Mouse (Mus musculus) splenic B cell, adult 2 months (primary cell): ENCODE measurements around the gene Stat5a.

Experiments
- DNase-seq: peaks from one replicate; pipeline ENCODE4 v3.0.0-alpha.2; 2011; ENCODE audit warnings: low read depth, low spot score
- H3K27me3 ChIP-seq: 2 replicates; pipeline ENCODE4 v1.6.1; 2012; ENCODE audit warnings: mild to moderate bottlenecking, low read length, moderate library complexity, mixed read lengths; ENCODE audit not compliant: control insufficient read depth, poor library complexity, insufficient read depth, severe bottlenecking
- H3K36me3 ChIP-seq: 2 replicates; pipeline ENCODE4 v1.6.1; 2012; ENCODE audit warnings: mild to moderate bottlenecking, low read length, moderate library complexity, mixed read lengths; ENCODE audit not compliant: control insufficient read depth, poor library complexity, insufficient read depth, severe bottlenecking

The Stat5a gene

DNA sequence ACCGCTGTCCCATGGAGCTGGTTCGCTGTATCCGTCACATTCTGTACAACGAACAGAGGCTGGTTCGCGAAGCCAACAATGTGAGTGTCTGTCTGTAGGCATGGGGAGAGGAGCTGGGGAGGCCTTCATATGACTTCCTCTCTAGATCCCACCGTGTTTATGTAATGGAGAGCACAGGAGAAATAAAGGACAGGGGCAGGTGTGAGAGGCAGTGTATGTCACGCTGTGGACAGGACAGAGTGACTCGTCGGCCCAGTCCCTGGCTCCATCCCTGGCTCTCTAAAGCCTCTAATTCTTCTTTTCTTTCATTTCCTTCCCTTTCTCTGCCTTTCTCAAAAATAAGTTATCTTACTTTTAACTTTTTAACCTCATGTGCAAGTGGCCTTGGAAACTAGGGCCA lies 4.0 kb downstream of the Stat5a start:
- no peaks in the 10 kb centered on the region for H3K27me3 ChIP-seq
- H3K36me3 ChIP-seq, result peaks cover 3% of the 10 kb centered on the region; the same call in 1 of the 2 replicates
- no peak for DNase-seq

DNA sequence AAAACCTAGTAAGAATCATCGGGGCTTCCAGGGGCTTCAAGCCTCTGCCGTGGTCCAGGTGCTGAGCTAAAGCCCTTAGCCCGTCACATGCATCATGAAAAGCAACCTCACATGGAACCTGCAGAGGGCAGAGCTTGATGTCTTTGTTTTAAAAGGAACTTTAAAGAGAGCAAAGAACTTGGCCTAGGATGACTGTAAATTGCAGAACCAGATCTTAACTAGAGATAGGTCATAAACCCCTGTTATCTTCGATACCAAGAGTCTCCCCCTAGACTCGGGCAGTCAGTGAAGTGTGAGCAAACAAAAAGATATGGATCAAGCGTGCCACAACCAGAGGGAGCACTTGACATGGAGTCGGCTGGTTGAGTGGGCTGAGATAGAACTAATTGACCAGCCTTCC lies 6.5 kb downstream of the Stat5a start:
- peaks cover 8% of the 10 kb centered on the region; the same call in 1 of the 2 replicates for H3K36me3 ChIP-seq
- DNase-seq, result no peak
- H3K27me3 ChIP-seq, result no peaks in the 10 kb centered on the region

DNA sequence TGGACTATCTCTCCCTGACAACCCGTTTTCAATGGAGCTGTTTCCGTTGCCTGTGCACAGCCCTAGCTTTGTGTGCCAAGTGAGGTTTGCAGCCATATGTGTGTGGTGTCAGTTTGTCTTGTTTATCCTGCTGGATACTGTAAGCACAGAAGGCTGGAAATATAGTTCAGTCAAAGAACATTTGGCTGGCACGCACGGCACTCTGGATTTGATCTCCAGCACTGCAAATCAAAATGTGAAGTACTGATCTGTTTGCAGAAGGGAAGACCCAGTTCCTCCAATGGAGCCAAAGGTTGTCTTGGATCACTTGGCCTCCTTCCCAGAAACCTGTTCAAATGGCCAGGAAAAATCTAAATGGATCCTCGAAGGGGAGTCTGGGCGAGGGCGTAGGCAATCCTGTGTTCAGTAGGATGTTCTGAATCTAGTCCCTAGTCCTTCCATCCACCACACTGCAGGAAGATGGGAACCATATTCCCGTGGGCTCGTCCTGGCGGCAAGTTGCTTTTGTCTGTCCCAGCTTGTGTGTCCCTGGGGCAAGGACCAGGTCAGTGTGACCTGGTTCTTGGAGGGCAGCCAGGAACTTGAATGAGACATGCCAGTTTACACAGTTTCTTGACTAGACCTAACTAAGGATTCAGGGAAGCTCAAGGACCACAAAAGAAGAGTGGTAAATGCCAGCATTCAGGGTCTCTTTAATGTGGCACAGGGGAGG lies 11.3 kb downstream of the Stat5a start:
- Histone ChIP-seq H3K36me3 (peaks cover 11% of the 10 kb centered on the region; the same call in 1 of the 2 replicates), H3K27me3 (no peaks in the 10 kb centered on the region)
- DNase-seq, result no peak

DNA sequence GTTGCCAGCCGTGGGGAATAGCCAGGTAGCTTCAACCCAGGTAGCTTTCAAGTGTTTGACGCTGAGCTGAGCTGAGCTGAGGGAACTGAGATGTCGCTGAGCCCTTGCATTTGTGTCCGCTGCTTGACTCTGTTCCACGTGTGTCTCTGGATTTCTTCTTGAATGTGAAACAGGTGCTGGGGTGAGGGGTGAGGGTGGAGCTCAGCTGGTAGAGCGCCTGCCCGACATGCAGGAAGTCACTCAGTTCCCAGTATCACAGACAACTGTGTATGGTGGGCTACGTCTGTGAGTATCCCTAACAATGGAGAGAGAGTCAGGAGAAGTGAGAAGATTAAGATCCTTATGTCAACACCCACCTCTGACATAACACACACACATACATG lies 11.8 kb downstream of the Stat5a start:
- DNase-seq, result no peak
- Histone ChIP-seq H3K27me3 (no peaks in the 10 kb centered on the region), H3K36me3 (peaks cover 11% of the 10 kb centered on the region; the same call in 1 of the 2 replicates)

DNA sequence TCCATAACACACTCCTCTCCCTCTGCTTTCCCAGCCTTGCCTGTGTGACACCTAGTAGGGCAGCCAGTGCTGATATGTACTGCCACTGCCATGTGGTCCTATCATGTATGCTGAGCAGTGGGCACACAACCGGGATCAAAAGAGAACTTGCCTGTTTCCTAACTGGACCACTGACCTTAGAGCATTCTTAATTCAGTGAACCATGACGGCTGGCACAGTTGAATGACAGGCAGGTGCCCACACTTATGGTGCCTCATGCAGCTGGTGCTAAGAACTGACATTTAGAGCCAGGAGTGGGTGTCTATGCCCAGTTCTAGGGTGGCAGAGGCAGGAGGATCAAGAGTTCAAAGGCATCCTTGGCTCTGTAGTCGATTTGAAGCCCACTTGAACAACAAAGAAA lies 16.6 kb downstream of the Stat5a start:
- DNase-seq, result no peak
- H3K27me3 ChIP-seq, result no peaks in the 10 kb centered on the region
- H3K36me3 ChIP-seq, result peaks cover 19% of the 10 kb centered on the region; the same call in 1 of the 2 replicates

DNA sequence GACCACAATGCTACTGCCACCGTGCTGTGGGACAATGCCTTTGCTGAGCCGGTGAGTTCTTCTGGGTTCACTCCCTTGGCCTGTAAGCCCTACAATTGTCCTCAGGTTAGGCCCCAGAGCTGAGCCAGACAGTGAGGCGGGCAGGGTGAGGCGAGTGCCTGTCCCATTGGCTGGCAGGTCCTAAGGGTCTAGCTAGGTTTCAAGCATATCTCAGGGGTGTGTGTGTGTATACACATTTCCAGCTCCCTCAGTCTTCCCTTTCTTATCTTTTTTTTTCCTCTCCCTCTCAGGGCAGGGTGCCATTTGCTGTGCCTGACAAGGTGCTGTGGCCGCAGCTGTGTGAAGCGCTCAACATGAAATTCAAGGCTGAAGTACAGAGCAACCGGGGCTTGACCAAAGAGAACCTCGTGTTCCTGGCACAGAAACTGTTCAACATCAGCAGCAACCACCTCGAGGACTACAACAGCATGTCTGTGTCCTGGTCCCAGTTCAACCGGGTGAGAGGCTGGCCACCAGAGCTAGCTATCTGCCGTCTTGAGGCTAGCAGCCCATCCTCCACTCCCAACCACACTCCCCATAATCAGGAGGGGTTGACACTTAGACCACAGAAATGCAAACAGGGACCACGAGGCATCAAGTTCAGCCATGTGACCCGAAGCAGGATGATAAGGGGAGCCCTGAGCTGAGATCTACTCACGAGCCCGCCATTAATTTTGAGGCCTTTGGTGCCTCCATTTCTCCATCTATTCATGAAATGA lies 20.3 kb downstream of the Stat5a start:
- H3K27me3 ChIP-seq, result no peaks in the 10 kb centered on the region
- no peak for DNase-seq
- H3K36me3 ChIP-seq, result peaks cover 16% of the 10 kb centered on the region; the same call in 1 of the 2 replicates

DNA sequence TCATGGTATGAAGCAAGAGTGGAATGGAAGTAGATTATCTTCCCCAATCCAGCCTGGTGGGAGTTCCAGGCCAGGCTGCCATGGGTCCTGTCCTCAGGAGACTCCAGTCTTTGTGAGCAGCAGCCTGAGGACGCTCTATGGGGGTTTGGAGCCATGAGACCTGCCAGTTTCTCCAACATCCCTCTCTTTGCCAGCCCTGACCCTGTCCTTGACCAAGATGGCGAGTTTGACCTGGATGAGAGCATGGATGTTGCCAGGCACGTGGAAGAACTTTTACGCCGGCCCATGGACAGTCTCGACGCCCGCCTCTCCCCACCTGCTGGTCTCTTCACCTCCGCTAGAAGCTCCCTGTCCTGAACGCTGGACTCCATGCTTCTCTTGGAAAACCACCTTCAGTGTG lies 24.5 kb downstream of the Stat5a start:
- peaks cover 14% of the 10 kb centered on the region; the same call in 1 of the 2 replicates for H3K36me3 ChIP-seq
- no peak for DNase-seq
- no peaks in the 10 kb centered on the region; the same call in 1 of the 2 replicates for H3K27me3 ChIP-seq

DNA sequence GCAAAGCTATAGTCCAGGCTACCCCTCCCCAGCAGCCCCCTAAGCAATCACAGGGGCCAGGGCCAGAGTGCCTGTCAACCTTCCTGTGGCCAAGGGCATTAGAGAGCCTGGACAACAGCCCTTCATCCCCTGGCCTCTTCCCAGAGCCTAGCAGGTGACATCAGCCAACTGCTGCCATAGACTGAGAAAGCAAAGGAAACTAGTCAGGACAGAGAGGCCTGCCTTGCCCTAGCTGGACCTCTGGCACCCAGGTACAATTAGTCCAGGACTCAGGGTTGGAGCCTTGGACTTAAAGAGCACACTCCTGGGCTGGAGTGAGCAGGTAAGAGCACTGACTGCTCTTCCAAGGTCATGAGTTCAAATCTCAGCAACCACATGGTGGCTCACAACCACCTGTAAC lies 26.3 kb downstream of the Stat5a start:
- no peak for DNase-seq
- no peaks in the 10 kb centered on the region; the same call in 1 of the 2 replicates for H3K27me3 ChIP-seq
- H3K36me3 ChIP-seq, result peaks cover 16% of the 10 kb centered on the region; the same call in 1 of the 2 replicates

DNA sequence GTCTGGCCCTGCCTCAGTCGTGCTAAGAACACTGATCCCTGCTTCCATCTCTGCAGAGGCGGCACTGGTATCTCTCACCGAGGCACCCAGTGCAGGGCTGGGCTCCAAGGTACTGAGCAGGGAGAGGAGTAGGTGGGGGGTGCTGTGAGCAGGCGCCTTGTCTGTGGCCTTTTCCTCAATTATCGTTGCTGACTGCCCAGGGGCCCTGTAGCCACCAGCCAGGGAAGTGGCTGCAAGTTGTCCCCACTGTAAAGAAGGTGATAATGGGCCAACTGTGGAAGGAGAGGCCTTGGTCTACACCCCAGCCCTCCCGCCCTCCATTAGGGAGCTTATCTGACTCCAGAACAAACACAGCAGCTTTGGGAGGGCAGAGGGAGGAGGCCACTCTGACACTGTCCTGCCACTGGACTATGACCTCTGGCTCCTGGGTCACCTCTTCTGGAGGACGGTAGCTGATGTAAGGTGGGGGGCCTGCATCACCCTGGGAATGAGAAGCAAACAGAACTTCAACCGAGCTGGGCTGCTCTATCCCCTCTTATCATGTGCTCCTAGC lies 27.1 kb downstream of the Stat5a start:
- no peak for DNase-seq
- H3K27me3 ChIP-seq, result no peaks in the 10 kb centered on the region; the same call in 1 of the 2 replicates
- peaks cover 19% of the 10 kb centered on the region; the same call in 1 of the 2 replicates for H3K36me3 ChIP-seq

DNA sequence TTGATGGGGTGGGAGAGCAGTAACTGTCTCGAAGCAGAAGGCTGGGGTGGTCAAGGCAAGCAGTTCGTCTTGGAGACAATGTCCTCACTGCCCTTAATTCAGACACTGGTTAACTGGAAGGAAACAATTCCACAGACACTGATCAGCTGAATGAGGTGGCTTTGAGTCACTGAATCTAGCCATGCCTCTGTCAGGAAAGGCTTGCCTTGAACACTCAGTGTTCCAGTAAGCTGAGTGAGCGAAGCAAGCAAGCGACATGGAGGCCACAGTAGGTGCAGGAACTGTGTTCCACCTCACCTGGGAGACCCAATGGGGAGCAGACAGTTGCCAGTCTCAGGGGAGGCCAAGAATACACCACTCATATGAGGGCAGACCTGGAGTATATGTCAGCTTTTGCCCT lies 28.1 kb downstream of the Stat5a start:
- Histone ChIP-seq H3K36me3 (peaks cover 19% of the 10 kb centered on the region; the same call in 1 of the 2 replicates), H3K27me3 (no peaks in the 10 kb centered on the region; the same call in 1 of the 2 replicates)
- DNase-seq, result no peak

DNA sequence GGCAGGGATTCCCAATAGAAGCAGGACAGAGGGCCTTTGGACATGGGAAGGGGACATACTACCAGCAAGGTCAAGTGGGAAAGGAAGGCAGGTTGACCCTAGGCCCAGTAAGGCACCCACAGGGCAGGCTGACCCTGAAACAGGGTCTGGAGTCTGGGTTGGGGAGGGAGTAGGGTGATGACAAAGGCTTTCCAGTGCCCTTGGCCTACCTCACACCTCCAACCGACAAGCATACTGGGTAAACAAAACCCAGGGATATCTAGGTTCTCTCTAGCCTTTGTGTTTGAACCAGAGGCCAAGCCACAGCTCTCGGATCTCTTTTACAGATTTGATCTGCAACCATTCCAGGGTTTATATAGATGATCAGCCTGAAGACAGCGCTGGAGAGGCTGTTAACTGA lies 28.6 kb downstream of the Stat5a start:
- H3K27me3 ChIP-seq, result no peaks in the 10 kb centered on the region; the same call in 1 of the 2 replicates
- H3K36me3 ChIP-seq, result peaks cover 20% of the 10 kb centered on the region; the same call in 1 of the 2 replicates
- DNase-seq, result no peak

DNA sequence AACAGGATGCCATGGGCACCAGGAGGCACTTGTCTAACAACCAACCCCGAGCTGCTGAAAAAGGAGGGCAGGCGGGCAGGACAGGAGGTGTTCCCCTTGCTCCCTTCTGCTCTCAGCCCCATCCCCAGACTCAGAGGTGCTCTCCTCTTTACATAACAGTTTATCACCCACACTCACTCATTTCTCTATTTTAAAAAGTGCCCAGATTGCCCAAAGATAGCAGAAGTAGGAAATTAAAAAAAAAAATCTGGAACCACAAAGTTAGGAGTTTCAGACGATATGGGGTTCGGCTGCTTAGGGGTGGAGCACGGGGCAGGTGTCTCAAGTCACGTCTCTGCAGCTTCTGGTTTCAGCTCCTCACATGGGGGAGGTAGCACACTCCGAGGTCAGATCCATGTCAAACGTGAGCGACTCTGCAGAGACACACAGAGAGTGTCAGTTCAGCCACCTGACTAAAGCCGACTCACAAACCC lies 29.2 kb downstream of the Stat5a start:
- no peak for DNase-seq
- H3K27me3 ChIP-seq, result no peaks in the 10 kb centered on the region; the same call in 1 of the 2 replicates
- peaks cover 22% of the 10 kb centered on the region; the same call in 1 of the 2 replicates for H3K36me3 ChIP-seq

DNA sequence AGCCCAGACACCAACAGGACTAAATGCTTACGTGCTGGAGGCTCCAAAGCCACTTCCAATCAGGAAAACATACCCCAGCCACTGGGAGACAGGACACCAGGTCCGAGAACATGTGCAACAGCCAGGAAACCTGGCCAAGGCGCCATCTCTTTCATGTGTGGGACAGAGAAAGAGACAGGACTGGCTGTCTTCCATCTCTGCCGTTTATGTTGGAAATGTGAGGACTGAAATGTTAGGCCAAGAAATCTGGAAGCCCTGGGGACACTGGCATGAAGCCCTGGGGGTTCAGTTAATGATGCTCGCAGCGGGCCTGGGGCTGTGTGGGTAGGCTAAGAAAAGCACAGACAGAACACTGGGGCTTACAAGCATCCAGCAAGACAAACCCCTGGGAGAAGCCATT lies 31.3 kb downstream of the Stat5a start:
- no peaks in the 10 kb centered on the region; the same call in 1 of the 2 replicates for H3K27me3 ChIP-seq
- no peak for DNase-seq
- H3K36me3 ChIP-seq, result peaks cover 22% of the 10 kb centered on the region; the same call in 1 of the 2 replicates

DNA sequence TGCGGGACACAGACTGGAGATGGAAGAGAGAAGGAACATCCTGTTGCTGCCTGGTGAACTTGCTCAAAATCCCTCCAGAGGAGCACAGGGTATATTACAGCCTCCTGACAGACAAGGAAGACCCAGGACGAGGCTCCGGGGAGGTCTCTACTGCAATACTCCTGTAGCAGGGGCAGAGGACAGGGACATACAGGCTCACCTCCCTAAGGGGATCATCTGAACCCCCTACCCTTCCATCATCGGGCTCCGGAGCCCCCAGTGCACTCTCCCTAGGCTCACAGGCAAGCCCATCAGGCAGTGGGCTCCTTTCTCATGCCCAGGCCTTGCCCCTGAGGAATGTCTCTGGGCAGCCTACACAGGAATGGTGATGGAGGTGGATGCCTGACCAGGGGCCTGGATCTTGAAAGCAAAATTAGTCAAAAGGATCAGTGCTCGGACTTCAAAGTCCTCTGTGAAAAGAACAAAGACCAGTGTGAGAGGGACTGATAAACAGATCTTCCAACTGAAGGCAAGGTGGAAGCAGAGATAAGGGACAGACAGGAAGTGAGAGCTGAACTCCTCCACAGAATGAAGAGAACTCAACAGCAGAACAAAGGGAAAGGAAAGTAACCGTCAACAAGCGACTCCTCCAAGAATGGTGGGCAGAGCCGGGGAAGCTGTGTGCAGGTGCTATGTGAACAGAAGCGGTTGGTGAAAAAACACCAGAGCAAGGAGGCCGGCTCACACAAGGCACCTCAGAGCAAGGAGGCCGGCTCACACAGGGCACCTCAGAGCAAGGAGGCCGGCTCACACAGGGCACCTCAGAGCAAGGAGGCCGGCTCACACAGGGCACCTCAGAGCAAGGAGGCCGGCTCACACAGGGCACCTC lies 32.3 kb downstream of the Stat5a start:
- no peak for DNase-seq
- Histone ChIP-seq H3K36me3 (peaks cover 22% of the 10 kb centered on the region; the same call in 1 of the 2 replicates), H3K27me3 (no peaks in the 10 kb centered on the region)
